Mouse (Mus musculus): ENCODE measurements around the gene Syt3.

Syt3 gene

GRCm38 (mm10) chr7:44356590-44357481, 27.1 kb upstream of the Syt3 start:
- no peak for DNase-seq (ENCODE audit: low read depth, low spot score)

- DNase-seq (ENCODE audit: low read depth, low spot score): no peak
These were observed 26.4 kb upstream of the Syt3 start for GRCm38 (mm10) chr7:44357531-44357930.

- DNase-seq (ENCODE audit: low read depth, low spot score): no peak
These were observed 25.9 kb upstream of the Syt3 start for GRCm38 (mm10) chr7:44358012-44358411.

- no peak for DNase-seq (ENCODE audit: low read depth, low spot score)
These were observed 24.8 kb upstream of the Syt3 start for GRCm38 (mm10) chr7:44358886-44359654.

GRCm38 (mm10) chr7:44359908-44360672, 23.8 kb upstream of the Syt3 start:
- DNase-seq (ENCODE audit: low read depth, low spot score): peak; percentile 26

- DNase-seq (ENCODE audit: low read depth, low spot score): no peak
These were observed 23.1 kb upstream of the Syt3 start for GRCm38 (mm10) chr7:44360792-44361301.

- DNase-seq (ENCODE audit: low read depth, low spot score): no peak
These were observed 11.2 kb upstream of the Syt3 start for GRCm38 (mm10) chr7:44372678-44373077.

GRCm38 (mm10) chr7:44373460-44373859, 10.4 kb upstream of the Syt3 start:
- no peak for DNase-seq (ENCODE audit: low read depth, low spot score)

GRCm38 (mm10) chr7:44373889-44374652, 9.8 kb upstream of the Syt3 start:
- no peak for DNase-seq (ENCODE audit: low read depth, low spot score)

GRCm38 (mm10) chr7:44374756-44375155, 9.1 kb upstream of the Syt3 start:
- no peak for DNase-seq (ENCODE audit: low read depth, low spot score)

GRCm38 (mm10) chr7:44375207-44375606, 8.7 kb upstream of the Syt3 start:
- DNase-seq (ENCODE audit: low read depth, low spot score): no peak

- DNase-seq (ENCODE audit: low read depth, low spot score): no peak
These were observed 8.1 kb upstream of the Syt3 start for GRCm38 (mm10) chr7:44375793-44376192.

- no peak for DNase-seq (ENCODE audit: low read depth, low spot score)
These were observed 5.6 kb upstream of the Syt3 start for GRCm38 (mm10) chr7:44378290-44378689.

- DNase-seq (ENCODE audit: low read depth, low spot score): no peak
These were observed 1.4 kb upstream of the Syt3 start for GRCm38 (mm10) chr7:44382541-44382940.

GRCm38 (mm10) chr7:44384716-44385059, 786 bp downstream of the Syt3 start:
- no peak for DNase-seq (ENCODE audit: low read depth, low spot score)

GRCm38 (mm10) chr7:44385720-44386119, 1.8 kb downstream of the Syt3 start, which contains the start of gene 1700008O03Rik:
TSS of gene 1700008O03Rik (minus strand) at chr7:44385820.
- no peak for DNase-seq (ENCODE audit: low read depth, low spot score)

- DNase-seq (ENCODE audit: low read depth, low spot score): no peak
These were observed 7.9 kb downstream of the Syt3 start for GRCm38 (mm10) chr7:44391831-44392230.

GRCm38 (mm10) chr7:44392341-44392740, 8.4 kb downstream of the Syt3 start:
- no peak for DNase-seq (ENCODE audit: low read depth, low spot score)

GRCm38 (mm10) chr7:44393284-44393683, 9.4 kb downstream of the Syt3 start:
- no peak for DNase-seq (ENCODE audit: low read depth, low spot score)

- peak; percentile 37 for DNase-seq (ENCODE audit: low read depth, low spot score)
These were observed 14.7 kb downstream of the Syt3 start for GRCm38 (mm10) chr7:44398570-44398969.

GRCm38 (mm10) chr7:44401673-44402072, 17.8 kb downstream of the Syt3 start:
- DNase-seq (ENCODE audit: low read depth, low spot score): no peak

Measured in c-Kit-negative CD71-positive TER-119-positive erythroid progenitor cells, embryonic 14.5 days (primary cell).